Comparison of ENCODE assay signal across 18 mouse cellular contexts in the genomic region with DNA sequence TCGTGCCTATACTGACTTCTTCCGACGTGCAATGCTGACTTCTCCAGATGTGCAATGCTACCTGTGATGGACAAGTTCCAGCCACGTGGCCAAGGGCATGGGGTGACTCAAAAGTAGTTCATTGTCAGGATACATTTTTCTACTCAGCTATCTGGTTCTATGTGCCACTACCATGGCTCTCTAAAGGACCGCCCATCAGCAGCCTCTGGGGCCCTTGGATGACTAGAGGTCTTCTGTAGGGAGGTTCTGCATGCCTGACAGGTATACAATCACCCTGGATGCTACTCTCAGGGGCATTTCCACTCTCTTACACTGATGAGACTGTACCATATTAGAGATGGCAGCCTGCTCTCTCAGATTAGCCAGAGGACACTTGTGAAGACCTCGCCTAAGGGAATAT. TPM values are rescaled to one million over a fixed set of nuclear protein-coding genes. Genes with fewer than 3 reads are reported as not detected.
DNase-seq lines count a peak whose midpoint lies in the region; ATAC-seq lines count a peak whose summit lies in the region.
"Had no signal": no experiment of that assay in that cellular context is flagged by ENCODE, and none has a peak within 500 bp of the region (broad histone marks: within the 10 kb centered on the region; RNA-seq: fewer than 3 reads in every experiment).

No protein-coding gene starts in this region.

- no peaks in the 10 kb centered on the region for H3K9me3 ChIP-seq in erythroblast, embryonic 14.5 days (ENCODE audit: control insufficient read depth, low read length)
- no peaks in the 10 kb centered on the region for H3K9me3 ChIP-seq in liver, embryonic 12.5 days (replicated peaks)
- H3K9me3 ChIP-seq in stomach, embryonic 15.5 days, result no peaks in the 10 kb centered on the region
- H3K9me3 ChIP-seq: embryonic facial prominence, embryonic 13.5 days; heart, embryonic 10.5 days; hindbrain, embryonic 12.5 days; midbrain, embryonic 10.5 days had no signal

- peak overlapping the region; percentile 99 for H3K27ac ChIP-seq in liver, embryonic 12.5 days
- 0 out of 2 replicates have a peak overlapping the region, but pooled peaks have one; percentile 3 for H3K27ac ChIP-seq in stomach, embryonic 15.5 days
- H3K27ac ChIP-seq: embryonic facial prominence, embryonic 13.5 days; heart, embryonic 10.5 days; hindbrain, embryonic 12.5 days; midbrain, embryonic 10.5 days had no signal

- WGBS in liver, embryonic 12.5 days (ENCODE audit: insufficient replicate concordance), result 64% methylated on average over 6 of the region's 6 CpGs
- WGBS in stomach, embryonic 15.5 days, result 71% methylated on average over 6 of the region's 6 CpGs

- H3K4me2 ChIP-seq in liver, embryonic 12.5 days, result peak overlapping the region; percentile 55
- H3K4me2 ChIP-seq in stomach, embryonic 15.5 days, result no peak overlapping the region
- H3K4me2 ChIP-seq: embryonic facial prominence, embryonic 13.5 days; hindbrain, embryonic 12.5 days had no signal

- peak overlapping the region; percentile 51 for H3K9ac ChIP-seq in liver, embryonic 12.5 days
- no peak overlapping the region for H3K9ac ChIP-seq in stomach, embryonic 15.5 days
- H3K9ac ChIP-seq: embryonic facial prominence, embryonic 13.5 days; forebrain, postnatal 0 days; hindbrain, embryonic 12.5 days had no signal

- ATAC-seq in liver, embryonic 12.5 days, result no peak
- ATAC-seq in stomach, embryonic 15.5 days (ENCODE audit: insufficient read depth, low FRiP score, low read depth), result no peak
- ATAC-seq: forebrain, postnatal 0 days had no signal

- DNase-seq in c-Kit-positive CD71-positive TER-119-positive erythroid progenitor cells, embryonic 14.5 days (ENCODE audit: low spot score), result peak; percentile 40
- no peak for DNase-seq in layer of hippocampus, postnatal 25 days (ENCODE audit: extremely low spot score in 1 of 2, low spot score in 1 of 2)
- DNase-seq in cerebellum, adult 11-12 months, result no peak
- DNase-seq in layer of hippocampus, postnatal 36 days, result no peak
- DNase-seq: cerebellum, adult 9-11 months; forebrain, postnatal 0 days; heart, postnatal 10 days; kidney, postnatal 14 days; lung, adult 2 months; retina, postnatal 1 day; thymus, adult 2 months had no signal

- H3K27me3 ChIP-seq in erythroblast, embryonic 14.5 days (ENCODE audit: control insufficient read depth), result no peaks in the 10 kb centered on the region
- H3K27me3 ChIP-seq in liver, embryonic 12.5 days (replicated peaks), result no peaks in the 10 kb centered on the region
- no peaks in the 10 kb centered on the region for H3K27me3 ChIP-seq in stomach, embryonic 15.5 days (replicated peaks)
- H3K27me3 ChIP-seq: embryonic facial prominence, embryonic 13.5 days; hindbrain, embryonic 12.5 days had no signal

- H3K36me3 ChIP-seq in erythroblast, embryonic 14.5 days (ENCODE audit: control insufficient read depth), result peaks cover 7% of the 10 kb centered on the region
- no peaks in the 10 kb centered on the region for H3K36me3 ChIP-seq in liver, embryonic 12.5 days
- no peaks in the 10 kb centered on the region for H3K36me3 ChIP-seq in stomach, embryonic 15.5 days
- H3K36me3 ChIP-seq: embryonic facial prominence, embryonic 13.5 days; heart, embryonic 10.5 days; hindbrain, embryonic 12.5 days; midbrain, embryonic 10.5 days had no signal

- peaks cover 79% of the 10 kb centered on the region for H3K4me1 ChIP-seq in erythroblast, embryonic 14.5 days (ENCODE audit: control insufficient read depth)
- H3K4me1 ChIP-seq in liver, embryonic 12.5 days, result peaks cover 74% of the 10 kb centered on the region
- H3K4me1 ChIP-seq in stomach, embryonic 15.5 days, result no peaks in the 10 kb centered on the region
- H3K4me1 ChIP-seq: embryonic facial prominence, embryonic 13.5 days; hindbrain, embryonic 12.5 days had no signal

- H3K4me3 ChIP-seq in erythroblast, embryonic 14.5 days (replicated peaks), result peak overlapping the region; percentile 17
- H3K4me3 ChIP-seq in liver, embryonic 12.5 days, result no peak overlapping the region
- no peak overlapping the region for H3K4me3 ChIP-seq in stomach, embryonic 15.5 days (replicated peaks)
- H3K4me3 ChIP-seq: embryonic facial prominence, embryonic 13.5 days; heart, embryonic 10.5 days; hindbrain, embryonic 12.5 days; midbrain, embryonic 10.5 days had no signal

RNA-seq across cellular contexts. Expression of a gene that starts 41.8 kb away (rescaled TPM):
- 1.7 and 2.0 TPM in 2 replicates for polyA plus RNA-seq in erythroblast, embryonic 14.5 days (2012)
- polyA plus RNA-seq in liver, embryonic 12.5 days (2016; fragmentation: Nextera tagmentation; extraction: Ambion mirVana), result 109 and 111 TPM in 2 replicates
- 82.8 and 86.4 TPM in 2 replicates for polyA plus RNA-seq in stomach, embryonic 15.5 days (2015; fragmentation: Nextera tagmentation; extraction: Ambion mirVana)
- total RNA-seq in layer of hippocampus, postnatal 25 days (2021), result 10 to 100 TPM; 51.9 to 56.1 TPM
- 10 to 100 TPM; 50.7 to 61.0 TPM for total RNA-seq in layer of hippocampus, postnatal 36 days (2021)

Comparison
In these comparisons a context has a peak if more than half of its experiments do, and no peak if none do; other contexts are left out.
1. RNA of a gene that starts 41.8 kb away (polyA plus RNA-seq): 109 to 111 TPM in liver, embryonic 12.5 days and 82.8 to 86.4 TPM in stomach, embryonic 15.5 days; 1.7 to 2.0 TPM in erythroblast, embryonic 14.5 days; every median in the first group is over 10 times any median in the second.